Mouse (Mus musculus): ENCODE data around the gene Alox5ap.

Alox5ap gene

DNA sequence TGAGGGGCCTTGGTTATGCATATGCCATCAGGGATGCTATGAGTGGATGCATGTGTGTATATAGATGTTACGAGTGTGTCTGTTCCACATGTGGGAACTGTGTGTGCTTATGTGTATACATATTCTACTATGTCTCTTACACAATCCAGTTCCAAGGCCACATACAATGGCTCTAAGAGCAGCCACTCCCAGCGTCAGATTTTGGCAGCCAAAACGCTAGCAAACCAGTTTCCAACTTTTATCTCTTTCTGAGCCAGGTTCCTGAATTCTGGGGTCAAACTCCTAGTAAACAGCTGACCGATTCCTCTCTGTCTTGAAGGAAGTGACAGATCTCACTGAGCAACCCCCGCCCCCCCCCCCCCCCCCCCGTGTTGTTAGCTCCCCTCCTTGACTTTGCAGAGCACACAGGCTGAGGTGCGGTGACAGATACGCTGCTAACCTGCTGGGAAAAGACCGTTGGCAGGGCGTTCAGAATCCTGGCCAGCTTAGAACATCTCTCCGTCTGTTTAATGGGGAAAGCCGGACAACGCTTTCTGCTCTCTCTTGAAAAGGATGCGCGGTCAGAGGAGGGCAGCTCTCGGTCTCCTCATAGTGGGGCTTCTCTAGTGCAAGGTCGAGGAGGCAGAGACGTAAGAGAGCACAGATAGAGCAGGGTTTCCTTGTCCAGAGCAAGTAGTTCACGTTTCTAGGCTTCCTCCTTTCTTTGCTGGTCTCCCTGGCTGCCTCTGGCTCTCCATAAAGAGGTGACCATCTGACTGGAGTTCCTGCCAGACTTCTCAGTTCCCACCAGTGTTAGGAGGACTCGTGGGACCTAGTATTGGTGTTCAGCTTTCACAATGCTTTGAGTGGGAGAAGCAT lies 17.3 kb upstream of the Alox5ap start:
- 0 out of 2 replicates have a peak, but pooled peaks have one; percentile 6 for TF ChIP-seq GATA4 (IDR thresholded peaks at IDR 0.05; ENCODE audit: insufficient replicate concordance, low read length)

DNA sequence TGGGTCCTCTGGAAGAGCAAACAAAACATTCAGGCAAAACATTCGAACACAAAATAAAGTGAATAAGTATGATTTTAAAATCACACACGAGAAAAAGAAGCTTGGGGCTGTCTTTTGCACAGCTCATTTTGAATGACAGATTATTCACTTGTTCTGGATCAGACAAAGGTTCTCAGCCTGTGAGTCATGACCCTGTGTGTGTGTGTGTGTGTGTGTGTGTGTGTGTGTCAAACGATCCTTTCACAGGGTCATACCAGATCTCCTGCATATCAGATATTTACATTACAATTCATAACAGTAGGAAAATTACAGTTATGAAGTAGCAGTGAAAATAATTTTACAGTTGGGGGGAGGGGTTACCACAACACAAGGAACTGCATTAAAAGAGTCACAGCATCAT lies 12.3 kb upstream of the Alox5ap start:
- TF ChIP-seq GATA4 (IDR thresholded peaks at IDR 0.05; ENCODE audit: insufficient replicate concordance, low read length), result no peak

DNA sequence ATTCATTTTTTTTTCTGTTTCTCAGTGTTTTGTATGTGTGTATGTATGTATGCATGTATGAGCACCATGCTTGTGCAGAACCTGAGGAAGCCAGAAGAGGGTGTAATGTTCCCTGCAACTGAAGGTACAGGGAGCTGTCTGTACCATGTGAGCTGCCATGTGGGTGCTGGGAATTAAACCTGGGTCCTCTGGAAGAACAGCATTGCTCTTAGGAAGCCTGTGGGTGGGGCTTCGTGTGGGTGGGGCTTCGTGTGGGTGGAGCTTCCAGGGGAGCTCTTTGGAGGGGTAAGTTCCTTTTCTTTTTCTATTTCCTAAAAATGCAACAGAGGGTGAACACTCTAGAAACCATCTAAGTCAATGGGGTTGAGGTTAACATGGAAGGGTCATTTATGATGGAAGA lies 11.1 kb upstream of the Alox5ap start:
- no peak for TF ChIP-seq GATA4 (IDR thresholded peaks at IDR 0.05; ENCODE audit: insufficient replicate concordance, low read length)

DNA sequence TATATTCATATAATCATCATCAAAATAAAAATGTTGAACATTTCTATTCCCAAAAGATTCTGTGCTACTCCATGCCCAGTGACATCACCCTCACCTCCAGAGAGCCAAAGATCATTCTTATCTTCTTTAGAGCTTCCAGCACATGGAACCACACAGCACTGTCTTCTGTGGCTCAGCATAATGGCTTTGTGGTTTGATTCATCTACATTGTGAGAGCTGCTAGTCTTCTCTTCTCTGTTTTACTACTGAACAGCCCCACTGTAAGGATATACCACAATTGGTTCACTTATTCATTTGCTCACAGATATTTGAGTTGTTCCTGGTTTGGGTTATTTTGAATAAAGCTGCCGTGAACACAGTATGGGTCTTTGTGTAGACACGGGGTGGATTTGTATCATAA lies 9.0 kb upstream of the Alox5ap start:
- TF ChIP-seq GATA4 (IDR thresholded peaks at IDR 0.05; ENCODE audit: insufficient replicate concordance, low read length), result no peak

DNA sequence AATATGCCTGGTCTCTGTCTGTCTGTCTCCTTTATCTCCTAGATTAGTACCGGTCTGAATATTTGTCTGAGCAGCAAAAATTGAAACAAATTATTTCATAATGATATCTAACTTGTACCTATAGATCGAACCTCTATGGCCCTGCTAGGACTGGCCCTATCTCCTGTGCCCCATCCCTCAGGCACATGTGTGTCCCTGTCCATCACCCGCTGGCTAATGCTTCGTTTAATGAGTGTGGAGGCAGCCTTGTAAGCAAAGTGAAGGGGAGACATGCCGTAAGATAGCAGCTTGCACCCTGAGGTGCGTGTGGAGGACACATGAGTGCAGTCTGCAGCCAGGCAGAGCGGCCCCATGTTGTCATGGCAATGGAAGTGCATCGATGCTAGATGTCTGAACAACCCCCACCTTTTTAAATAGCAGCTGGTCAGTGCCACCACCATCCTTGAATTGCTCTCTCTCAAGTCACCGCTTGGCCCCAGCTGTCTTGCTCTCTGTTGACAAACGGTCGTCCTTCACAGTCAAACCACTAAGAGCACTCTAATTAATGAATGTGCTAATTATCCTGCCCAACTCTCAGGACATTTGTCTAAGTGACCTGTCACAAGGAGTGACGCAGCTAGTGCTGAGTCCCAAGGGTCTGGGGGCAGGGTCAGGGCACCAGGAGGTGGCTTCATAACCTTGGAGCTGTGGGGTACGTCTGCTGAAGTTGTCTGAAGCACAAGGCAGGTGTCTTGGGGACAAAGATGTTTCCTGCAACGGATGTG lies 6.9 kb upstream of the Alox5ap start:
- no peak for TF ChIP-seq GATA4 (IDR thresholded peaks at IDR 0.05; ENCODE audit: insufficient replicate concordance, low read length)

DNA sequence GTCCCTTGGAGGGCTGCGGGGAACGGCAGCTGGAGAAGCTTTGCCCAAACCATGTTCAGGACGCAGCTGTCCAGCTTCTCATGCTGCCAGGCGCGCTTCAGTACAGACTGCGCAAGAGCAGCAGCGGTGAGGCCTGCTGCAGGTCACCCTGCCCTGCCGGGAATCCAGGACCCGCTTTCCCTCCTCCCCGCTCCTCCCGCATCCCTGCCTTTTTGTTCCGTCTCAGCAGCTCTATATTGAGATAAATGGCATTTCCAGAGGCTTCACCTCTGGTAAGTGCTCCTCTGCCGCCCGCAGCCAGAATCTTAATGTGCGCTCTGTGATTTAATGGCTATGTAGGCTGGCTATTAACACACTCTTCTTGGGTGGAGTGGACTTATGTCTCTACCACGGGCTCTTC lies 5.5 kb upstream of the Alox5ap start:
- no peak for TF ChIP-seq GATA4 (IDR thresholded peaks at IDR 0.05; ENCODE audit: insufficient replicate concordance, low read length)

DNA sequence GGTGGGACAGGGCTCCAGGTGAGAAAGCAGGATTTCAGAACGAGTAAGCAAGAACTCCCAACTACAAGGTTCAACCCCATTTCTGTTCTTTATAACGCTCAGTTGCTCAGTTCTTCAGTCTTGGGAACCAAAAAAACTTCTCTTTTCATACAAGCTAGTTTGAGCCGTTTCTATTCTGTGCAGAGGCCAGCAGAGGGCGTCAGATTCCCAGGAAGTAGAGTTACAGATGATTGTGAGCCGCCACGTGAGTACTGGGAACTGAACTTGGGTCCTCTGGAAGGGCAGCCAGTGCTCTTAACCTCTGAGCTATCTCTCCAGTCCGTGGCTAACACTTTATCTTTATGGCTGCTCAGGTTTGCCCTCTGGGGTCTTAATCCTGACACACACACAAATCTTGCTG lies 3.1 kb upstream of the Alox5ap start:
- no peak for TF ChIP-seq GATA4 (IDR thresholded peaks at IDR 0.05; ENCODE audit: insufficient replicate concordance, low read length)

DNA sequence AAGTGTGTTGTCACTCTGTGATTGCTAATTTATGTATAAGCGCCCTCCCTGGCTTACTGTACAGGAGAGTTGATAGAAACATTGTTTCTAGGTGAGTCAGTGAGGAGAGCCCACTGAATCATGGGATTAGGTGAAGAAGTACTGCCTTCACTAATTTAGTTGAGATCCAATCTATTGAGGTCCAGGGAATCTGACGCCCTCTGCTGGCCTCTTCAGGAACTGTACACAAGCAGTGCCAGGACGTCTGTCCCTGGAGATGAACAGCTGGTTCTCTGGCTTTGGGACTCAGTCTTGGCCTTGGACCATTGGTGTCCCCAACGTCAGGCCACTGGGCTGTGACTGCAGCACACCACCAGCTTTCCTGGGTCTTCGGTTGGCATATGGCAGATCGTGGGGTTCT lies 2.7 kb upstream of the Alox5ap start:
- no peak for TF ChIP-seq GATA4 (IDR thresholded peaks at IDR 0.05; ENCODE audit: insufficient replicate concordance, low read length)

DNA sequence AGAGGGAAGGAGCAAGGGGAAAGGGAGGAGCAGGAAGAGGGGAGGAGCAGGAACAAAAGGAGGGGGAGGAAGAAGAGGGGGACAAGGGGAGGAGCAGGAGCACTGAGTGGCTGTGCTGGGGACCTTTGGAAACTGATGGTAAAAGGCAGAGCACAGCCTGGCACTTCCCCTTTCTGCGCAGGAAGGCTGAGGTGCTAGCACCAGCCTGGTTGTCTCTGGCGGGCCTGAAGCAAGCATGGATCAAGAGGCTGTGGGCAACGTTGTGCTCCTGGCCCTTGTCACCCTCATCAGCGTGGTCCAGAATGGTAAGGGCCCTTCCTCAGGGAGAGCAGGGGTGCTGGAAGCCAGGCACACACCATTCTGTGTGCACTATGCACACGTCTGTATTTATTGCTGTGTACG lies 312 bp downstream of the Alox5ap start:
- TF ChIP-seq GATA4 (IDR thresholded peaks at IDR 0.05; ENCODE audit: insufficient replicate concordance, low read length), result no peak

DNA sequence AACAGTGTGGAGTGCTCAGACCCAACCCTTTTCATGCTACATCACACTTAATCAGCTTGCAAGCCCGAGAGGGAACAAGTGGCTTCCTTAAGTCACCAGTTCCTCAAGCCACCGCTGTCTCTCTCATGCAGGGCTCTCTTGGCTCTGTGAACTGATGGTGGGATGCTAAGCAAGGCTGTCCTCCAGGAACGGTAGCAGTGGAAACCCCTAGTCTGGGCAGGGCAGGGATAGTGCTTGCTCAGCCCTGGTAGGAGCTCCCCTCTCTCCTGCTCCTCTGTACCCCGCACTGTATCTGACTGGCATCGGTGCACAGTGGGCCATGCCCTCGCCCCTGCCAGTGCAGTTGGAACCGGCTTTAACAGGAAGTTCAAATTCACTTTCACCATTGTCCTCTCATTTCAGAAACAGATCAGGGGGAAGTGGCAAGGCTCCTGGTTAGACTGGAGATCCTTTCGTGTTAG lies 2.2 kb downstream of the Alox5ap start:
- no peak for TF ChIP-seq GATA4 (IDR thresholded peaks at IDR 0.05; ENCODE audit: insufficient replicate concordance, low read length)

DNA sequence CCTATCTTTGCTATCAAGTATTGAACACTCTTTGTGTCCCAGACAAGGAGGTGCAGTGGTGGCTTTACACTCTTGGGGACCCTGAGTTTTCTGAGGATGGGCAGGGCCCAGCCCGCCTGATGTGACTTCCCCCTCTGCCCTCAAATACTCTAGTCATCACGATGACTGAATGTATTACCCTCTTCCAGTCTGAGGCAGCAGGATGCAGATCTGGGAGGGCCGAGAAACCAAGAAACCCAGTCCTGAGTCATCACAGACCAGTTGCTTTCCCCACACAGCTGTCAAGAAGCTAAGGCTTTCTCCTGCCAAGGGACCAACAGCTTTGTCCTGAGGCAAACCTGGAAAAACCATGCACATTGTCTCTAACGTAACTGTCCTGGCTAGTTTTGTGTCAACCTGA lies 2.9 kb downstream of the Alox5ap start:
- TF ChIP-seq GATA4 (IDR thresholded peaks at IDR 0.05; ENCODE audit: insufficient replicate concordance, low read length), result no peak

DNA sequence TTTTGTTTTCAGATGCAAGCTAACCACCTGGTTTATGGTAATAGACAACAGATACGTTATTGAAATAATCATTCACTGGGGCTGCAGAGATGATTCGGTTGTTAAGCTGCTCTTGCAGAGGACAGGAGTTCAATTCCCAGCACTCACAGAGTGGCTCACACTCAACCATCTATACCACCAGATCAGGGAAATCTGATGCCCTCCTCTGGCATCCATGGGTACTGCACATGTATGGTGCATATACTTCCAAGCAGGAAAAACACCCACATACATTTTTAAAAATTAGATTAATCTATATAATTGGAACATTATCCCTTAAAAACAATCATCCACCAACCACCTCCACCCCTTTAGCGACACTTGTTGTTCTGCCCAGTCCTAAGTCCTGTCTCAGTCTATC lies 6.7 kb downstream of the Alox5ap start:
- no peak for TF ChIP-seq GATA4 (IDR thresholded peaks at IDR 0.05; ENCODE audit: insufficient replicate concordance, low read length)

DNA sequence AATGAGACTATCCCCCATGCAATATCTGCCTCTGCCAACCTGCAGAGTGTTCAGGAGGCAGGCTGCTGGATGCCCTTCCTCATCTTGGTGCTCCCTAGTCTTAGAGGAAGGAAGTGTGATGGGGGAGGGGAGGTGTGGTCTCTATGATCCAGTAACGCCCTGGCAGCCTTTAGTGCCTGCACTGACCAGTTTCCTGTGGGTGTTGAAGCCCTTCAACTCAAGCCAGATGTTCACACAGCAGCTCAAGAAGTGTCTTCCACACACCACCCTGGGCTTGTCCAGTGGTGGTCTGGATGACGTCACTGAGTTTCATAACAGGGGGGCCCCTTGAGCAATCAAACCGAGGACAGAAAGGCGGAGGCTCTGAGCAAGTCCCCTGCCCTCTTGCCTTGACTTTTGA lies 8.0 kb downstream of the Alox5ap start:
- no peak for TF ChIP-seq GATA4 (IDR thresholded peaks at IDR 0.05; ENCODE audit: insufficient replicate concordance, low read length)

DNA sequence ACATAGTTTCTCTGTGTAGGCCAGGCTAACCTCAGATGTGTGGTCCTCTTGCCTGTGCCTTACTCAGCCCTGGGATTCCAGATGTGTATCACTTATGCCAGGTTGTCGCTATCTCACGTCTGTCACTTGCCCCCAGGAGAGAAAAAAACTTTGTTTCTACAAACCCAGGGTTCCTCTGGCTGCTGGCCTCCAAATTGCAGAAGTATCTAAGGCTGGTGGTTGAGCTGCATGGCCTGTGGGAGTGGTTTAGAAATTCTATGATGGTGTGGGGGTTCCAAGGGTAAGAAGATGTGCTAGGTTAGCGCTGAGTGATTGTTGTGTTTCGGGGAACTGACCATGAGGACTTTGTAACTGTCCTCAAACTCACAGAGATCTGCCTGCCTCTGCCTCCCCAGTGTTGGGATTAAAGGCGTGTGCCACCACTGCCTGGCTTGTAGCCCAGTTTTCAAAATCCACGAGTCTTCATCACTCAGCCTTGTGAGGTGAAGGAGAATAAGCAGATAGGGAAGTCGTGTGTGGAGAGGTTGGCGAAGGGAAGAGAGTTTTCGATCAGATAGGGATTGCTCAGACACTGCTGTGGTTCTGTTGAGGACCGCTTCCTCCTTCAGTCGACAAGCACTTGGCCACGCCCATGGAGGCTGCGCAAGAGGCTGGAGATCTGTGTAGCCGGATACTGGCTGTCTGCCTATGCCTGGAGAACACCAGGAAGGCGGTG lies 10.0 kb downstream of the Alox5ap start:
- no peak for TF ChIP-seq GATA4 (IDR thresholded peaks at IDR 0.05; ENCODE audit: insufficient replicate concordance, low read length)

DNA sequence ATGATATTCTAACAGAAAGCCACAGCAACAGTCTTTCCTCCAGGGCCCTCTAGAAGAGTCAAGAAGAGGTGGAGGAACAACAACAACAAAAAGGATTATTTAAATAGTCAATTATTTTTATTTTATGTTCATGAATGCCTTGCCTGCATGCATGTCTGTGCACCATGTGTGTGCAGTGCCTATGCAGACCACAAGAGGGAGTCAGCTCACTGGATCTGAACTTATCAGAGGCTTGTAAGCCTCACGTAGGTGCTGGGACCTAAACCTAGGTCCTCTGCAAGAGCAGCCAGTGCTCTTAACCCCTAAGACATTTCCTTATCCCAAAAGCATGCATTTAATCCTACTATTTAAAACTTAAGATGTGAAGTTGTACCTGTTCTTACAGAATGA lies 10.5 kb downstream of the Alox5ap start:
- TF ChIP-seq GATA4 (IDR thresholded peaks at IDR 0.05; ENCODE audit: insufficient replicate concordance, low read length), result no peak

DNA sequence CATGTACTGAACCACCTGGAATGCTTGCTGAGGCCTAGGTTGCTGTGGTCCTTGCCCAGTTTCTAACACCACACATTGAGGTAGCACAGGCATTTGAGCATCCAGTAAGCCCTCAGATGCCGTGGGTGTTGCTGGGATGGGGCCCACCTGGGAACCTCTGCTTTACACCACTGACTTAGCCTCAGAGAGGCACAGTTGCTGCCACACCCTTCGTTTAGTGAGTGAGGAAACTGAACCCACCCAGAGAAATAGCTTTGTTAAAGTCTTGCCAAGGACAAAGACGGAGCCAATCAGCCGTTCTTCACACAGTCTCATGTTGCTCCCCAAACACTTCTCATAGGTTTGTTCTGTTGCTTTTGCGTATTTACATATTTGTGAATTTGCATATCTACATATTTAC lies 13.0 kb downstream of the Alox5ap start:
- TF ChIP-seq GATA4 (IDR thresholded peaks at IDR 0.05; ENCODE audit: insufficient replicate concordance, low read length), result no peak
